Mouse (Mus musculus) heart, embryonic 12.5 days (tissue): Measurements from ENCODE around the gene Gm16253. TPM values are rescaled to one million over a fixed set of nuclear protein-coding genes. Genes with fewer than 3 reads are reported as not detected.

Source experiments
- ATAC-seq: fragments of 200-750 bp; cut with Nextera tagmentation; 2 replicates; pipeline ENCODE4 v1.8.0; 2017; ENCODE audit warnings: moderate TSS enrichment, moderate library complexity; ENCODE audit not compliant: insufficient number of reproducible peaks, low FRiP score
- H3K27ac ChIP-seq: fragments of 300-500 bp; sonication (generic); 2 replicates; pipeline ENCODE4 v1.5.1; 2016; ENCODE audit warnings: mild to moderate bottlenecking, moderate library complexity; ENCODE audit not compliant: poor library complexity, severe bottlenecking
- H3K27me3 ChIP-seq: fragments of 300-500 bp; sonication (generic); replicated peaks from 2 replicates; pipeline ENCODE4 v1.6.1; 2016; ENCODE audit warnings: mild to moderate bottlenecking, moderate library complexity
- H3K36me3 ChIP-seq: fragments of 300-500 bp; sonication (generic); 2 replicates; pipeline ENCODE4 v1.6.1; 2016; ENCODE audit warnings: mild to moderate bottlenecking, moderate library complexity
- H3K4me1 ChIP-seq: fragments of 300-500 bp; sonication (generic); replicated peaks from 2 replicates; pipeline ENCODE4 v1.6.1; 2016; ENCODE audit warnings: mild to moderate bottlenecking
- H3K4me2 ChIP-seq: fragments of 300-500 bp; sonication (generic); 2 replicates; pipeline ENCODE4 v1.6.1; 2016; ENCODE audit warnings: mild to moderate bottlenecking, moderate library complexity
- H3K4me3 ChIP-seq: fragments of 300-500 bp; sonication (generic); 2 replicates; pipeline ENCODE4 v1.5.1; 2016; ENCODE audit warnings: mild to moderate bottlenecking
- H3K9ac ChIP-seq: fragments of 300-500 bp; sonication (generic); 2 replicates; pipeline ENCODE4 v1.6.1; 2016; ENCODE audit warnings: mild to moderate bottlenecking, moderate library complexity
- H3K9me3 ChIP-seq: fragments of 300-500 bp; sonication (generic); replicated peaks from 2 replicates; pipeline ENCODE4 v1.6.1; 2016; ENCODE audit warnings: mild to moderate bottlenecking, moderate library complexity
- WGBS: fragments of 180-500 bp; shearing (Covaris S2); methylation state at CpG from one replicate; pipeline ENCODE4 v1.1.7; 2016; 5-methylcytosine and 5-hydroxymethylcytosine counted together
- polyA plus RNA-seq: library from polyadenylated mRNA; unstranded; fragments of >200 nt; fragmentation: Nextera tagmentation; extraction: Ambion mirVana; gene quantifications from 2 replicates; pipeline ENCODE4 v1.2.1, GENCODE M21; 2016

The Gm16253 gene
- polyA plus RNA-seq, 1 experiment from 2014 or later, result 1.6 TPM

- H3K9me3 ChIP-seq, result 0 out of 2 replicates have a peak, but pooled peaks cover 4% of the 10 kb centered on the region
- H3K27me3 ChIP-seq, result 0 out of 2 replicates have a peak, but pooled peaks cover 3% of the 10 kb centered on the region
- H3K27ac ChIP-seq, result peak within 1 kb of the TSS; percentile 87
- peaks cover 36% of the 10 kb centered on the region for H3K4me1 ChIP-seq
- ATAC-seq, result peak; percentile 86
- H3K36me3 ChIP-seq, result peaks cover 10% of the 10 kb centered on the region; the same call in 1 of the 2 replicates
- 0% methylated on average over 37 of the region's 38 CpGs for WGBS
- peak within 1 kb of the TSS; percentile 72 for H3K4me3 ChIP-seq
- peak within 1 kb of the TSS; percentile 82 for H3K4me2 ChIP-seq
- peak within 1 kb of the TSS; percentile 80 for H3K9ac ChIP-seq
These were observed 17.2 kb downstream of the Gm16253 start, which contains the start of gene Polr3gl for GRCm38 (mm10) chr3:96593790-96594560. Gene Polr3gl, minus strand, starts transcription at chr3:96594181.

- no peak for ATAC-seq
- Histone ChIP-seq H3K4me3 (no peak overlapping the region), H3K9me3 (0 out of 2 replicates have a peak, but pooled peaks cover 4% of the 10 kb centered on the region), H3K4me2 (no peak overlapping the region), H3K9ac (no peak overlapping the region), H3K36me3 (peaks cover 8% of the 10 kb centered on the region; the same call in 1 of the 2 replicates), H3K4me1 (peaks cover 40% of the 10 kb centered on the region), H3K27ac (no peak overlapping the region), H3K27me3 (0 out of 2 replicates have a peak, but pooled peaks cover 5% of the 10 kb centered on the region)
- WGBS, result 76% methylated on average over 5 of the region's 5 CpGs
These were observed 18.1 kb downstream of the Gm16253 start for GRCm38 (mm10) chr3:96594851-96595250.

GRCm38 (mm10) chr3:96595661-96596060, 18.9 kb downstream of the Gm16253 start:
- H3K4me1 ChIP-seq, result peaks cover 40% of the 10 kb centered on the region
- no peaks in the 10 kb centered on the region for H3K9me3 ChIP-seq
- peak overlapping the region; percentile 85; the same call in 1 of the 2 replicates for H3K9ac ChIP-seq
- peak overlapping the region; percentile 74; the same call in 1 of the 2 replicates for H3K27ac ChIP-seq
- no peak for ATAC-seq
- H3K27me3 ChIP-seq, result 0 out of 2 replicates have a peak, but pooled peaks cover 5% of the 10 kb centered on the region
- WGBS, result 23% methylated on average over 6 of the region's 6 CpGs
- peaks cover 1% of the 10 kb centered on the region; the same call in 1 of the 2 replicates for H3K36me3 ChIP-seq
- H3K4me2 ChIP-seq, result peak overlapping the region; percentile 90
- H3K4me3 ChIP-seq, result peak overlapping the region; percentile 65

- Histone ChIP-seq H3K36me3 (no peaks in the 10 kb centered on the region), H3K27ac (peak within 1 kb of the TSS; percentile 74), H3K4me1 (peaks cover 40% of the 10 kb centered on the region), H3K4me2 (peak within 1 kb of the TSS; percentile 90), H3K9ac (peak within 1 kb of the TSS; percentile 85), H3K27me3 (0 out of 2 replicates have a peak, but pooled peaks cover 5% of the 10 kb centered on the region), H3K9me3 (no peaks in the 10 kb centered on the region), H3K4me3 (peak within 1 kb of the TSS; percentile 65)
- ATAC-seq, result no peak
- under 1% methylated on average over 21 of the region's 23 CpGs for WGBS
These were observed 19.5 kb downstream of the Gm16253 start, which contains the start of gene Ankrd34a for GRCm38 (mm10) chr3:96596228-96596707. Gene Ankrd34a, plus strand, starts transcription at chr3:96596636.

GRCm38 (mm10) chr3:96596855-96597254, 20.1 kb downstream of the Gm16253 start:
- Histone ChIP-seq H3K27me3 (0 out of 2 replicates have a peak, but pooled peaks cover 5% of the 10 kb centered on the region), H3K4me1 (peaks cover 40% of the 10 kb centered on the region)
- ATAC-seq, result no peak

GRCm38 (mm10) chr3:96597435-96597891, 20.7 kb downstream of the Gm16253 start:
- WGBS, result under 1% methylated on average over 40 of the region's 40 CpGs
- Histone ChIP-seq H3K4me1 (peaks cover 41% of the 10 kb centered on the region), H3K9ac (peak overlapping the region; percentile 85), H3K27me3 (0 out of 2 replicates have a peak, but pooled peaks cover 5% of the 10 kb centered on the region), H3K4me2 (peak overlapping the region; percentile 90), H3K36me3 (no peaks in the 10 kb centered on the region), H3K27ac (peak overlapping the region; percentile 74), H3K9me3 (no peaks in the 10 kb centered on the region), H3K4me3 (peak overlapping the region; percentile 65)
- no peak for ATAC-seq

More at GRCm38 (mm10) chr3:96596855-96597254, 20.1 kb downstream of the Gm16253 start:
- WGBS, result under 1% methylated on average over 11 of the region's 12 CpGs
- peak overlapping the region; percentile 65 for H3K4me3 ChIP-seq
- H3K4me2 ChIP-seq, result peak overlapping the region; percentile 90
- peak overlapping the region; percentile 74; the same call in 1 of the 2 replicates for H3K27ac ChIP-seq
- H3K36me3 ChIP-seq, result no peaks in the 10 kb centered on the region
- no peaks in the 10 kb centered on the region for H3K9me3 ChIP-seq
- peak overlapping the region; percentile 85 for H3K9ac ChIP-seq

- Histone ChIP-seq H3K4me1 (peaks cover 47% of the 10 kb centered on the region), H3K4me2 (peak overlapping the region; percentile 90), H3K9me3 (no peaks in the 10 kb centered on the region), H3K9ac (peak overlapping the region; percentile 85), H3K4me3 (peak overlapping the region; percentile 65), H3K36me3 (0 out of 2 replicates have a peak, but pooled peaks cover 2% of the 10 kb centered on the region), H3K27ac (peak overlapping the region; percentile 74), H3K27me3 (0 out of 2 replicates have a peak, but pooled peaks cover 5% of the 10 kb centered on the region)
- ATAC-seq, result no peak
- 3% methylated on average over 54 of the region's 54 CpGs for WGBS
These were observed 21.6 kb downstream of the Gm16253 start for GRCm38 (mm10) chr3:96598156-96599068.

GRCm38 (mm10) chr3:96599069-96599393, 22.2 kb downstream of the Gm16253 start:
- ATAC-seq, result no peak
- peak overlapping the region; percentile 85; the same call in 1 of the 2 replicates for H3K9ac ChIP-seq
- H3K4me2 ChIP-seq, result peak overlapping the region; percentile 90
- H3K36me3 ChIP-seq, result 0 out of 2 replicates have a peak, but pooled peaks cover 8% of the 10 kb centered on the region
- H3K27me3 ChIP-seq, result 0 out of 2 replicates have a peak, but pooled peaks cover 5% of the 10 kb centered on the region
- H3K27ac ChIP-seq, result no peak overlapping the region
- WGBS, result 65% methylated on average over 8 of the region's 8 CpGs
- peaks cover 53% of the 10 kb centered on the region for H3K4me1 ChIP-seq
- H3K9me3 ChIP-seq, result no peaks in the 10 kb centered on the region
- H3K4me3 ChIP-seq, result peak overlapping the region; percentile 65; the same call in 1 of the 2 replicates

GRCm38 (mm10) chr3:96599411-96599810, 22.6 kb downstream of the Gm16253 start:
- 83% methylated on average over 3 of the region's 3 CpGs for WGBS
- Histone ChIP-seq H3K4me3 (no peak overlapping the region), H3K27me3 (0 out of 2 replicates have a peak, but pooled peaks cover 5% of the 10 kb centered on the region), H3K4me2 (no peak overlapping the region; the same call in 1 of the 2 replicates), H3K9ac (peak overlapping the region; percentile 85; the same call in 1 of the 2 replicates), H3K36me3 (0 out of 2 replicates have a peak, but pooled peaks cover 12% of the 10 kb centered on the region), H3K4me1 (peaks cover 56% of the 10 kb centered on the region), H3K9me3 (no peaks in the 10 kb centered on the region), H3K27ac (no peak overlapping the region)
- no peak for ATAC-seq

GRCm38 (mm10) chr3:96600639-96601250, 24.0 kb downstream of the Gm16253 start, which contains the start of gene Lix1l:
Gene Lix1l, plus strand, starts transcription at chr3:96601149.
- Histone ChIP-seq H3K27me3 (0 out of 2 replicates have a peak, but pooled peaks cover 5% of the 10 kb centered on the region), H3K9me3 (no peaks in the 10 kb centered on the region), H3K4me1 (peaks cover 56% of the 10 kb centered on the region), H3K36me3 (0 out of 2 replicates have a peak, but pooled peaks cover 12% of the 10 kb centered on the region), H3K9ac (peak within 1 kb of the TSS; percentile 95), H3K4me3 (peak within 1 kb of the TSS; percentile 88), H3K4me2 (peak within 1 kb of the TSS; percentile 81), H3K27ac (peak within 1 kb of the TSS; percentile 98)
- ATAC-seq, result peak; percentile 92
- WGBS, result 1% methylated on average over 25 of the region's 27 CpGs
